Mouse (Mus musculus): ENCODE measurements around the gene Zc3h4. TPM values are rescaled to one million over a fixed set of nuclear protein-coding genes. Genes with fewer than 3 reads are reported as not detected.

The Zc3h4 gene
- polyA plus RNA-seq, 2 experiments from 2014 or later = 13.5 to 18.0 TPM

GRCm38 (mm10) chr7:16401991-16402431 lies 1.3 kb downstream of the Zc3h4 start:
- no peak for ATAC-seq

GRCm38 (mm10) chr7:16402449-16402848 lies 1.7 kb downstream of the Zc3h4 start:
- no peak for ATAC-seq

GRCm38 (mm10) chr7:16402968-16403948 lies 2.5 kb downstream of the Zc3h4 start:
- ATAC-seq = no peak

- no peak for ATAC-seq
These were observed 3.8 kb downstream of the Zc3h4 start for GRCm38 (mm10) chr7:16404315-16405072.

- no peak for ATAC-seq
These were observed 4.4 kb downstream of the Zc3h4 start for GRCm38 (mm10) chr7:16405073-16405455.

GRCm38 (mm10) chr7:16405516-16406351 lies 5.0 kb downstream of the Zc3h4 start:
- peak; percentile 62 for ATAC-seq

GRCm38 (mm10) chr7:16406978-16407377 lies 6.3 kb downstream of the Zc3h4 start:
- no peak for ATAC-seq

GRCm38 (mm10) chr7:16411100-16411499 lies 10.4 kb downstream of the Zc3h4 start:
- ATAC-seq = no peak

- no peak for ATAC-seq
These were observed 11.6 kb downstream of the Zc3h4 start for GRCm38 (mm10) chr7:16412220-16412896.

- no peak for ATAC-seq
These were observed 12.2 kb downstream of the Zc3h4 start for GRCm38 (mm10) chr7:16412930-16413329.

- ATAC-seq = no peak
These were observed 14.7 kb downstream of the Zc3h4 start for GRCm38 (mm10) chr7:16415426-16415825.

- ATAC-seq = no peak
These were observed 16.5 kb downstream of the Zc3h4 start for GRCm38 (mm10) chr7:16417141-16417771.

GRCm38 (mm10) chr7:16418713-16419112 lies 18.0 kb downstream of the Zc3h4 start:
- ATAC-seq = no peak

GRCm38 (mm10) chr7:16420493-16421118 lies 19.9 kb downstream of the Zc3h4 start:
- no peak for ATAC-seq

GRCm38 (mm10) chr7:16422222-16422856 lies 21.6 kb downstream of the Zc3h4 start:
- ATAC-seq = no peak

- ATAC-seq = no peak
These were observed 23.0 kb downstream of the Zc3h4 start for GRCm38 (mm10) chr7:16423731-16424130.

- no peak for ATAC-seq
These were observed 25.0 kb downstream of the Zc3h4 start for GRCm38 (mm10) chr7:16425721-16426120.

GRCm38 (mm10) chr7:16426129-16426729 lies 25.5 kb downstream of the Zc3h4 start:
- ATAC-seq = peak; percentile 51

GRCm38 (mm10) chr7:16433352-16433971 lies 32.8 kb downstream of the Zc3h4 start:
- ATAC-seq = no peak

Measured in CD4-positive, CD25-positive, alpha-beta regulatory T cell, adult 4 months (primary cell).